8 mouse cellular contexts compared by ENCODE assay signal in genomic region chr6:30402091-30402491, GRCm38 (mm10). TPM values are rescaled to one million over a fixed set of nuclear protein-coding genes. Genes with fewer than 3 reads are reported as not detected.
DNase-seq lines count a peak whose midpoint lies in the region; ATAC-seq lines count a peak whose summit lies in the region.

No protein-coding gene starts in this region.

- H3K4me2 ChIP-seq in hindbrain, embryonic 16.5 days (ENCODE audit: low read length) = peak overlapping the region; percentile 62

- WGBS in hindbrain, embryonic 16.5 days = under 1% methylated on average over 29 of the region's 29 CpGs

- H3K4me3 ChIP-seq in hindbrain, embryonic 16.5 days (ENCODE audit: low read length) = peak overlapping the region; percentile 88
- peak overlapping the region; percentile 96 for H3K4me3 ChIP-seq in megakaryocyte, embryonic 14.5 days (replicated peaks)

- no peaks in the 10 kb centered on the region for H3K27me3 ChIP-seq in hindbrain, embryonic 16.5 days (replicated peaks; ENCODE audit: control insufficient read depth, insufficient read depth, low read length)
- no peaks in the 10 kb centered on the region for H3K27me3 ChIP-seq in megakaryocyte, embryonic 14.5 days (replicated peaks)

- no peaks in the 10 kb centered on the region for H3K9me3 ChIP-seq in hindbrain, embryonic 16.5 days (ENCODE audit: control insufficient read depth, low read length)
- H3K9me3 ChIP-seq in megakaryocyte, embryonic 14.5 days = no peaks in the 10 kb centered on the region

- no peaks in the 10 kb centered on the region for H3K36me3 ChIP-seq in hindbrain, embryonic 16.5 days (ENCODE audit: control insufficient read depth, insufficient read depth, low read length)
- H3K36me3 ChIP-seq in megakaryocyte, embryonic 14.5 days (replicated peaks; ENCODE audit: low read length) = peaks cover 5% of the 10 kb centered on the region

- peaks cover 8% of the 10 kb centered on the region for H3K4me1 ChIP-seq in hindbrain, embryonic 16.5 days (ENCODE audit: control insufficient read depth, insufficient read depth, low read depth, low read length)
- peaks cover 38% of the 10 kb centered on the region for H3K4me1 ChIP-seq in megakaryocyte, embryonic 14.5 days

- peak; percentile 17; the same call in 1 of the 2 replicates for ATAC-seq in frontal cortex, adult (ENCODE audit: low TSS enrichment)
- ATAC-seq in hindbrain, embryonic 16.5 days = no peak; the same call in 1 of the 2 replicates

- peak overlapping the region; percentile 98 for H3K9ac ChIP-seq in hindbrain, embryonic 16.5 days (ENCODE audit: low read depth, low read length)

- DNase-seq in frontal cortex, postnatal 25 days (ENCODE audit: low spot score in 2 of 2) = no peak
- DNase-seq in 3T3-L1 (ENCODE audit: low read depth, low spot score) = peak; percentile 58
- peak; percentile 20 for DNase-seq in embryo, embryonic 11.5 days (ENCODE audit: low read depth, low spot score)
- DNase-seq in adrenal gland, postnatal 14 days = no peak
- DNase-seq in thymus, postnatal 4 days = no peak

- H3K27ac ChIP-seq in hindbrain, embryonic 16.5 days (ENCODE audit: low read depth, low read length) = peak overlapping the region; percentile 93

RNA-seq across cellular contexts. Expression of gene Klhdc10, which starts 0.4 kb away (rescaled TPM):
- 27.8 and 34.9 TPM in 2 replicates for polyA plus RNA-seq in hindbrain, embryonic 16.5 days (2015; fragmentation: Nextera tagmentation; extraction: Ambion mirVana)
- 6.6 and 8.2 TPM in 2 replicates for polyA plus RNA-seq in megakaryocyte, embryonic 14.5 days (2012; ENCODE audit: insufficient read depth, low replicate concordance)
- total RNA-seq in adrenal gland, postnatal 14 days (2021) = 72.4 and 72.6 TPM in 2 replicates

RNA-seq across cellular contexts. Expression of gene Zc3hc1, which starts 11.3 kb away (rescaled TPM):
- polyA plus RNA-seq in hindbrain, embryonic 16.5 days (2015; fragmentation: Nextera tagmentation; extraction: Ambion mirVana) = 65.5 and 68.2 TPM in 2 replicates
- 51.0 and 80.3 TPM in 2 replicates for polyA plus RNA-seq in megakaryocyte, embryonic 14.5 days (2012; ENCODE audit: insufficient read depth, low replicate concordance)
- 16.4 and 22.4 TPM in 2 replicates for total RNA-seq in adrenal gland, postnatal 14 days (2021)

Comparison
In these comparisons a context has a peak if more than half of its experiments do, and no peak if none do; other contexts are left out.
1. DNase-seq: peak in 3T3-L1 (single experiment) and embryo, embryonic 11.5 days (single experiment); none in frontal cortex, postnatal 25 days (0 of 2), adrenal gland, postnatal 14 days (single experiment) and thymus, postnatal 4 days (single experiment).